24 mouse cellular contexts compared by ENCODE assay signal in genomic region chr5:146631602-146632001, GRCm38 (mm10). TPM values are rescaled to one million over a fixed set of nuclear protein-coding genes. Genes with fewer than 3 reads are reported as not detected.
A peak's percentile ranks its signal among the peaks of the same experiment; 100 is the strongest.
DNase-seq lines count a peak whose midpoint lies in the region; ATAC-seq and TF ChIP-seq lines count a peak whose summit lies in the region.
"Had no signal": no experiment of that assay in that cellular context is flagged by ENCODE, and none has a peak within 500 bp of the region (broad histone marks: within the 10 kb centered on the region; RNA-seq: fewer than 3 reads in every experiment).

No protein-coding gene starts in this region.

- WGBS in forebrain, embryonic 13.5 days, result 75% methylated on average over 3 of the region's 3 CpGs
- WGBS in forebrain, embryonic 10.5 days, result 80% methylated on average over 3 of the region's 3 CpGs
- 43% methylated on average over 3 of the region's 3 CpGs for WGBS in forebrain, embryonic 15.5 days
- WGBS in forebrain, embryonic 12.5 days, result 84% methylated on average over 3 of the region's 3 CpGs
- 92% methylated on average over 3 of the region's 3 CpGs for WGBS in midbrain, embryonic 15.5 days
- 83% methylated on average over 3 of the region's 3 CpGs for WGBS in midbrain, embryonic 11.5 days
- WGBS in forebrain, postnatal 0 days, result 67% methylated on average over 3 of the region's 3 CpGs

- no peak overlapping the region for H3K4me3 ChIP-seq in forebrain, embryonic 13.5 days
- H3K4me3 ChIP-seq in forebrain, embryonic 10.5 days, result no peak overlapping the region
- H3K4me3 ChIP-seq in forebrain, embryonic 15.5 days, result no peak overlapping the region
- H3K4me3 ChIP-seq in forebrain, embryonic 12.5 days (replicated peaks), result no peak overlapping the region
- H3K4me3 ChIP-seq in midbrain, embryonic 15.5 days, result no peak overlapping the region
- H3K4me3 ChIP-seq in midbrain, embryonic 11.5 days (ENCODE audit: low read depth, low read length), result no peak overlapping the region
- H3K4me3 ChIP-seq in forebrain, postnatal 0 days (ENCODE audit: low read depth, low read length), result no peak overlapping the region
- H3K4me3 ChIP-seq: embryonic facial prominence, embryonic 13.5 days; embryonic facial prominence, embryonic 15.5 days; erythroblast, embryonic 14.5 days had no signal

- no peak overlapping the region for H3K4me2 ChIP-seq in forebrain, embryonic 13.5 days
- H3K4me2 ChIP-seq in forebrain, embryonic 15.5 days (replicated peaks), result no peak overlapping the region
- no peak overlapping the region for H3K4me2 ChIP-seq in forebrain, embryonic 12.5 days
- H3K4me2 ChIP-seq in midbrain, embryonic 15.5 days, result no peak overlapping the region
- no peak overlapping the region for H3K4me2 ChIP-seq in midbrain, embryonic 11.5 days
- no peak overlapping the region for H3K4me2 ChIP-seq in forebrain, postnatal 0 days (ENCODE audit: low read depth)
- H3K4me2 ChIP-seq: embryonic facial prominence, embryonic 13.5 days; embryonic facial prominence, embryonic 15.5 days had no signal

- no peaks in the 10 kb centered on the region for H3K36me3 ChIP-seq in forebrain, embryonic 13.5 days (ENCODE audit: poor library complexity, severe bottlenecking)
- no peaks in the 10 kb centered on the region for H3K36me3 ChIP-seq in forebrain, embryonic 10.5 days (replicated peaks)
- no peaks in the 10 kb centered on the region for H3K36me3 ChIP-seq in forebrain, embryonic 15.5 days
- no peaks in the 10 kb centered on the region for H3K36me3 ChIP-seq in forebrain, embryonic 12.5 days (replicated peaks)
- no peaks in the 10 kb centered on the region for H3K36me3 ChIP-seq in midbrain, embryonic 15.5 days (replicated peaks)
- H3K36me3 ChIP-seq in midbrain, embryonic 11.5 days (ENCODE audit: control insufficient read depth, insufficient read depth, low read length), result no peaks in the 10 kb centered on the region
- no peaks in the 10 kb centered on the region for H3K36me3 ChIP-seq in forebrain, postnatal 0 days (ENCODE audit: insufficient read depth)
- H3K36me3 ChIP-seq: embryonic facial prominence, embryonic 13.5 days; embryonic facial prominence, embryonic 15.5 days; G1E had no signal

- H3K4me1 ChIP-seq in forebrain, embryonic 13.5 days, result peaks cover 9% of the 10 kb centered on the region; the same call in 1 of the 2 replicates
- no peaks in the 10 kb centered on the region for H3K4me1 ChIP-seq in forebrain, embryonic 10.5 days
- H3K4me1 ChIP-seq in forebrain, embryonic 15.5 days, result peaks cover 32% of the 10 kb centered on the region
- H3K4me1 ChIP-seq in forebrain, embryonic 12.5 days, result no peaks in the 10 kb centered on the region
- peaks cover 5% of the 10 kb centered on the region; the same call in 1 of the 2 replicates for H3K4me1 ChIP-seq in midbrain, embryonic 15.5 days
- no peaks in the 10 kb centered on the region for H3K4me1 ChIP-seq in midbrain, embryonic 11.5 days (ENCODE audit: control insufficient read depth, insufficient read depth, low read length)
- H3K4me1 ChIP-seq in forebrain, postnatal 0 days (ENCODE audit: insufficient read depth), result peaks cover 8% of the 10 kb centered on the region; the same call in 1 of the 2 replicates
- H3K4me1 ChIP-seq: embryonic facial prominence, embryonic 13.5 days; embryonic facial prominence, embryonic 15.5 days had no signal

- H3K27ac ChIP-seq in forebrain, embryonic 13.5 days, result no peak overlapping the region
- no peak overlapping the region for H3K27ac ChIP-seq in forebrain, embryonic 10.5 days
- peak overlapping the region; percentile 76 for H3K27ac ChIP-seq in forebrain, embryonic 15.5 days (replicated peaks)
- no peak overlapping the region for H3K27ac ChIP-seq in forebrain, embryonic 12.5 days
- H3K27ac ChIP-seq in midbrain, embryonic 15.5 days, result peak overlapping the region; percentile 25; the same call in 1 of the 2 replicates
- H3K27ac ChIP-seq in midbrain, embryonic 11.5 days (ENCODE audit: low read depth, low read length), result no peak overlapping the region
- peak overlapping the region; percentile 50; the same call in 1 of the 2 replicates for H3K27ac ChIP-seq in forebrain, postnatal 0 days (ENCODE audit: low read depth, low read length)
- H3K27ac ChIP-seq: embryonic facial prominence, embryonic 13.5 days; embryonic facial prominence, embryonic 15.5 days had no signal

- no peak overlapping the region for H3K9ac ChIP-seq in forebrain, embryonic 13.5 days
- no peak overlapping the region for H3K9ac ChIP-seq in forebrain, embryonic 15.5 days (replicated peaks)
- H3K9ac ChIP-seq in forebrain, embryonic 12.5 days, result no peak overlapping the region
- no peak overlapping the region for H3K9ac ChIP-seq in midbrain, embryonic 15.5 days
- H3K9ac ChIP-seq in midbrain, embryonic 11.5 days (ENCODE audit: low read length), result no peak overlapping the region
- no peak overlapping the region for H3K9ac ChIP-seq in forebrain, postnatal 0 days
- H3K9ac ChIP-seq: embryonic facial prominence, embryonic 13.5 days; embryonic facial prominence, embryonic 15.5 days had no signal

- no peak for DNase-seq in forebrain, embryonic 10.5 days (ENCODE audit: extremely low spot score, low spot score)
- DNase-seq in midbrain, embryonic 11.5 days (ENCODE audit: low spot score, missing footprints), result no peak
- DNase-seq in forebrain, postnatal 0 days, result peak; percentile 18
- DNase-seq: adrenal gland, adult 8-10 months; adrenal gland, postnatal 14 days; adrenal gland, postnatal 36 days; B cell, adult 2 months; cerebellum, adult 11 months; cerebellum, adult 8-10 months; embryo, embryonic 11 days had no signal

- H3K27me3 ChIP-seq in forebrain, embryonic 13.5 days, result no peaks in the 10 kb centered on the region
- no peaks in the 10 kb centered on the region for H3K27me3 ChIP-seq in forebrain, embryonic 10.5 days (ENCODE audit: poor library complexity, severe bottlenecking)
- H3K27me3 ChIP-seq in forebrain, embryonic 15.5 days, result no peaks in the 10 kb centered on the region
- no peaks in the 10 kb centered on the region for H3K27me3 ChIP-seq in forebrain, embryonic 12.5 days
- H3K27me3 ChIP-seq in midbrain, embryonic 15.5 days (replicated peaks), result no peaks in the 10 kb centered on the region
- no peaks in the 10 kb centered on the region for H3K27me3 ChIP-seq in midbrain, embryonic 11.5 days (ENCODE audit: control insufficient read depth, insufficient read depth, low read length)
- H3K27me3 ChIP-seq in forebrain, postnatal 0 days (ENCODE audit: insufficient read depth, low read length), result no peaks in the 10 kb centered on the region
- H3K27me3 ChIP-seq: CH12.LX; embryonic facial prominence, embryonic 13.5 days; embryonic facial prominence, embryonic 15.5 days had no signal

- H3K9me3 ChIP-seq in forebrain, embryonic 13.5 days (replicated peaks), result no peaks in the 10 kb centered on the region
- no peaks in the 10 kb centered on the region for H3K9me3 ChIP-seq in forebrain, embryonic 10.5 days
- no peaks in the 10 kb centered on the region for H3K9me3 ChIP-seq in forebrain, embryonic 15.5 days
- no peaks in the 10 kb centered on the region for H3K9me3 ChIP-seq in forebrain, embryonic 12.5 days
- H3K9me3 ChIP-seq in midbrain, embryonic 15.5 days, result no peaks in the 10 kb centered on the region
- H3K9me3 ChIP-seq in midbrain, embryonic 11.5 days (ENCODE audit: control insufficient read depth, low read length), result no peaks in the 10 kb centered on the region
- no peaks in the 10 kb centered on the region for H3K9me3 ChIP-seq in forebrain, postnatal 0 days (ENCODE audit: low read length)
- H3K9me3 ChIP-seq: embryonic facial prominence, embryonic 13.5 days; embryonic facial prominence, embryonic 15.5 days; G1E had no signal

- TF ChIP-seq CTCF in forebrain, postnatal 0 days (IDR thresholded peaks at IDR 0.05; ENCODE audit: low read depth), result no peak

- ATAC-seq in forebrain, embryonic 13.5 days, result peak; percentile 53; the same call in 1 of the 2 replicates
- ATAC-seq in forebrain, embryonic 15.5 days (replicated peaks), result peak; percentile 38; the same call in 1 of the 2 replicates
- ATAC-seq in forebrain, embryonic 12.5 days (ENCODE audit: low FRiP score), result no peak
- 0 out of 2 replicates have a peak, but pooled peaks have one; percentile 37 for ATAC-seq in midbrain, embryonic 15.5 days (replicated peaks)
- no peak for ATAC-seq in midbrain, embryonic 11.5 days (ENCODE audit: low FRiP score)
- 0 out of 2 replicates have a peak, but pooled peaks have one; percentile 8 for ATAC-seq in forebrain, postnatal 0 days
- no peak for ATAC-seq in erythroid progenitor cell, adult 5-6 weeks (replicated peaks; ENCODE audit: low FRiP score, poor library complexity, severe bottlenecking)
- ATAC-seq: activated CD4-positive, CD25-positive, alpha-beta regulatory T cell, adult 4 months; CD4-positive, CD25-positive, alpha-beta regulatory T cell, adult 4 months; Patski had no signal

RNA-seq across cellular contexts. Expression of gene Gpr12, which starts 46.6 kb away (rescaled TPM):
- 6.0 and 6.7 TPM in 2 replicates for polyA plus RNA-seq in forebrain, embryonic 13.5 days (2015; fragmentation: Nextera tagmentation; extraction: Ambion mirVana)
- 0.07 and 0.15 TPM in 2 replicates for polyA plus RNA-seq in forebrain, embryonic 10.5 days (2016; fragmentation: Nextera tagmentation; extraction: Ambion mirVana)
- 24.8 and 26.2 TPM in 2 replicates for polyA plus RNA-seq in forebrain, embryonic 15.5 days (2015; fragmentation: Nextera tagmentation; extraction: Ambion mirVana)
- polyA plus RNA-seq in forebrain, embryonic 12.5 days (2016; fragmentation: Nextera tagmentation; extraction: Ambion mirVana), result 0.93 and 1.1 TPM in 2 replicates
- 26.7 and 27.3 TPM in 2 replicates for polyA plus RNA-seq in midbrain, embryonic 15.5 days (2015; fragmentation: Nextera tagmentation; extraction: Ambion mirVana)
- 0.36 and 0.39 TPM in 2 replicates for polyA plus RNA-seq in midbrain, embryonic 11.5 days (2014; fragmentation: Nextera tagmentation; extraction: Ambion mirVana)
- 38.7 and 50.9 TPM in 2 replicates for total RNA-seq in forebrain, postnatal 0 days (2014; rRNA removed)
- 39.5 and 42.8 TPM in 2 replicates for polyA plus RNA-seq in forebrain, postnatal 0 days (2015; fragmentation: Nextera tagmentation; extraction: Ambion mirVana)
- total RNA-seq in erythroid progenitor cell, adult 5-6 weeks (2015; ENCODE audit: low replicate concordance), result not detected in 2 replicates
- total RNA-seq in erythroid progenitor cell, adult 5-6 weeks (2017; ENCODE audit: low replicate concordance), result 0.23 and 0.51 TPM in 2 replicates
- total RNA-seq: adrenal gland, postnatal 36 days; CH12.LX; common myeloid progenitor, adult 5-6 weeks had no signal
- polyA plus RNA-seq: activated CD4-positive, CD25-positive, alpha-beta regulatory T cell, adult 4 months; CD4-positive, CD25-positive, alpha-beta regulatory T cell, adult 4 months; erythroblast, embryonic 14.5 days; G1E had no signal

Comparison
In these comparisons a context has a peak if more than half of its experiments do, and no peak if none do; other contexts are left out.
1. ATAC-seq: peak in forebrain, embryonic 13.5 days (single experiment), forebrain, embryonic 15.5 days (single experiment), midbrain, embryonic 15.5 days (single experiment) and forebrain, postnatal 0 days (single experiment); none in forebrain, embryonic 12.5 days (single experiment), midbrain, embryonic 11.5 days (single experiment) and erythroid progenitor cell, adult 5-6 weeks (single experiment).
2. H3K27ac ChIP-seq: peak in forebrain, embryonic 15.5 days (single experiment), midbrain, embryonic 15.5 days (single experiment) and forebrain, postnatal 0 days (single experiment); none in forebrain, embryonic 13.5 days (single experiment), forebrain, embryonic 10.5 days (single experiment), forebrain, embryonic 12.5 days (single experiment) and midbrain, embryonic 11.5 days (single experiment).